Mouse (Mus musculus) ES-E14 (cell line): ENCODE measurements around the gene Gm6169.

Experiments
- CHD2 ChIP-seq: IDR thresholded peaks from 2 replicates; pipeline ENCODE4 v1.6.1; 2014; ENCODE audit warnings: mild to moderate bottlenecking, low read depth, low read length, inconsistent platforms
- HCFC1 ChIP-seq: IDR thresholded peaks from 2 replicates; pipeline ENCODE4 v1.6.1; 2012; ENCODE audit warnings: low read length, inconsistent platforms, borderline replicate concordance; ENCODE audit not compliant: insufficient read depth
- MAFK ChIP-seq: IDR thresholded peaks from 2 replicates; pipeline ENCODE4 v1.6.1; 2014; ENCODE audit warnings: mild to moderate bottlenecking, low read depth, low read length, inconsistent platforms; ENCODE audit not compliant: insufficient read depth

DNA sequence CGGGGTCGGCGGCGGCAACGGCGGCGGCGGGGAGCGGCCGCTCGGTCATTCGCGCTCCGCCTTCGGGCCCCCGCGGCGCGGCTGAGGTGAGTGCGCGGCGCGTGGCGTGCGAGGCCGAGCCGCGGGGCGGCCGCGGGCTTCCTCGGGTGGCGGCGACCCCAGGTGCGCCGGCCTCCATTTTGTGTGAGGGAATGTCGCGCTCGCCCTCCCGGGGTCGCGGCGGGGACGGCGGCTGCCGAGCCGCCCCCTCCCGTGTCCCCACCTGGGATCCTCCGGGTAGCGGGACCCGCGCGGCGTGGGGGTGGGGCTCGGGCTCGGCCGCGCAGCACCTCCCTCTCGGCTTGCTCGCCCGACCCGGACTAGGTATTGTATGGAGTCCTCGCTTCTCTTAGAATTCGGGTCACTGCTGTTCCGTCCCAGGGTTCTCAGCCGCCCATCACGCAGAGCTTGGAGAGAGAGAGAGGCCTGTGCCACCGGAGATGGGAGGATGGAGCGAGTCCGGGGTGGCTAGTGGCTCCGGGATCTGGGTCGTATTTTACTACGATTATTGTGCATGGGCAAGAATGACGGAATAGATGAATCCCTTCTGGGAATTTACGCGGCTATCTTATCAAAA is 27.3 kb downstream of the Gm6169 start:
- TF ChIP-seq CHD2 (no peak), MAFK (no peak), HCFC1 (no peak)
